Mouse (Mus musculus) monocyte, adult 5-6 weeks (primary cell): ENCODE measurements at regions not wholly inside any gene's neighbourhood (a gene's known extent, or its start where the extent isn't known, plus 50 kb on each side); places are given as distances from the start of the nearest gene placed in this dataset.

Experiments used
- ATAC-seq: fragments of 153-309, 156-312 bp; replicated peaks from 2 replicates; pipeline ENCODE4 v1.8.0; 2017; ENCODE audit warnings: mild to moderate bottlenecking; ENCODE audit not compliant: low TSS enrichment, insufficient number of reproducible peaks, severe bottlenecking, poor library complexity, low FRiP score

DNA sequence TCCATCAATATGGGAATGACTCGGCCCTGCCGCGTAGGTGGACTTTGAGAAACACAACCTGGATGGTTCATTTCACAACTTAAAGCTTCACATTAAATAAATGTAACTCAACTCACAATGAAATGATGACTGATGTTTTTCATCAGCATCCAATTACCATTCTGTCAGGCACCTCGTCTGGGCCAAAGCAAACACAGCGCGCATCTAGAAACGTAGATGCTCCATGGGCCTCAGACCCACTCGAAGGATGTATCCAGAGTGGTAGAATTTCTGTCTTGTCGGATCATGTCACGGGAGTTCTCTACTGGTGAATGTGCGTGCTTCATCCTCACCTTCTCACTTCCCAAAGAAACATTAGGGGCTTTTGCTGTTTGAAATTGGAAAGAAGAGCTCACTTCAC is 127.0 kb upstream of the Lrig3 start:
- ATAC-seq, result no peak

DNA sequence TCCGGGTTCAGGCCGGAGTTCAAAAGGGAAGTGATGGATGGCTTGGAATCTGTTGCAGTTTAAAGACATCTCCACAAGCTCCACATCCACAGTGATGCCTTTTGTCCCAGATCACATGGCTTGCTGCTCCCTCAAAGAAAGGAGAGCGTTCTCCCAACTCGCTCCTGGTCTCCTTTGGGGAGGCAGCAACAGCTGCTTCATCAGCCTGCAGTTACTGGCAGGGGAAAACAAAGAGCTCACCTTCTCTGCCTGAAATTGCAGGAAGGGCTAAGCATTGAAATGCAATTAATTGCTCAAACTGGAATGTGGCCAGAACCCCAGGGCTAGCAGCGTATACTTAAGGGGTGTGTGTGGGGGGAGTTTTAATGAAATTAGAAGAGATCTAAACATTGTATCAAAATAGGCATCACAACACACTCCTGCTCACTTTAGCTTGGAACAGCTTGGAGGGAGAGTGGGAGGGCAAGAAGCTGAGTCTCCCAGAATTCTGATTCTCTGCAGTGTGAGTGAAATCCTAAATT is 126.3 kb upstream of the Lrig3 start:
- no peak for ATAC-seq

DNA sequence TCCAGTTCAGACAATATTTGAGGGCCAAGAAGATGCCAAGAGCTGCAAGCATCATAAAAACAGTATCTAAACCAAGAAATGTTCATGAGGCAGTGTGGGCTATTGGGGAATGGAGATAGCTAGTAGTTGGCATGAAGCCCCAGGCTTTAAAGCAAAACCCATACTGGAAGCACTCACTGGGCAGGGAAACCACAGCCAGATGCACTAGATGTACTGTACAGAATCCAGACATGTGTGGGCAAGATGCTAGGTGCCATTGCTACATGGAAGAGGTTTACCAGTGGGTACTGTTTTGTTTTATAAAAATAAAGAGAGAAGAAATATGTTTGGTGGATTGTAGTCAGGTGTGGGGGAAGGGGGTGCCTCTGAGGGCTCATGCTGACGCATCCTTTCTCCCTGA is 125.6 kb upstream of the Lrig3 start:
- ATAC-seq, result no peak

DNA sequence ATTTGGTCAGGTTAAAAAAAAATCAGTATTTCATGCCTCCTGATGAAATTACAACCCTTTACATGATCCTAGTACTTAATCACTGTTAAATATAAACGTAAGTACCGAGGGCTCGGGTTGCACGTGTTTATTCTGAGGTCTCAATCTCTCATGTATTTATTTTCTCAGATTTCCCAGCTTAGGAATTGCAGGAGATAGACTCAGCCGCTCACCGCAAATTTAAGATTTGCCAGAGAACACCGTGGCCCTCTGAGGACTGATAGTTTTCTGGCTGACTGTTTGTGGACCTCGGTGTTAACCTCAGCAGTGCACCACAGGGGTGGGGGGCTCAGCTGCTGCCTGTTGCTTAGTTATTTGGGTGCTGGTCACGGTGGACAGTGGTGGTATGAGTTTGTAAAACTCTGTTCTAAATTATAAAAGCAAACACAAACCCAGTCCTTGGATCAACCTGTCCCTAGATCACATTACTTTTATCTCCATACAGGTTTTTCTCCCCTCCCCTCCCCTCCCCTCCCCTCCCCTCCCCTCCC is 121.6 kb upstream of the Lrig3 start:
- ATAC-seq, result no peak

DNA sequence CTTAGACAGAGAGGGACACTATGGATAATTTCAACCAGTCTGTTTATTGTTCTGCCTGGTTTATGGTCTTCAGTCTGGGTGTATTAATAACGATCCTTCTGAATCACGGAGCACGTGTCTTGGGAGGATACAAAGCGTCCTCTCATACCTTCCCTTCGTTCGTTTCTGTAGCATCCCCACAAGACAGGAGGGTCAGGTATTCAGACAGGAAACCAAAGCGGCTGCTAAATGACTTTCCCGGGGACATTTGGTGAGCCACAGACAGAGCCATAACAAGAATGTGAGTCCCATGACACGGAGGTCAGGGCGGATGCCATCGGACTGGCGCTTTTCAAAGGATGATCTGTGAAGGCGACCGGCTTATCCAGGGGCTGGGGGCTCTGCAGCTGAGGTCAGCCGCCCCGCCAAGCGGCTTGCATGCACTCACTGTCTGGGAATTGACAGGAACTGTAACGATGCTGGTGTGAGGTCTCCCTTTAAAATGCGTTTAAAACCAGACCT is 120.9 kb upstream of the Lrig3 start:
- ATAC-seq, result no peak

DNA sequence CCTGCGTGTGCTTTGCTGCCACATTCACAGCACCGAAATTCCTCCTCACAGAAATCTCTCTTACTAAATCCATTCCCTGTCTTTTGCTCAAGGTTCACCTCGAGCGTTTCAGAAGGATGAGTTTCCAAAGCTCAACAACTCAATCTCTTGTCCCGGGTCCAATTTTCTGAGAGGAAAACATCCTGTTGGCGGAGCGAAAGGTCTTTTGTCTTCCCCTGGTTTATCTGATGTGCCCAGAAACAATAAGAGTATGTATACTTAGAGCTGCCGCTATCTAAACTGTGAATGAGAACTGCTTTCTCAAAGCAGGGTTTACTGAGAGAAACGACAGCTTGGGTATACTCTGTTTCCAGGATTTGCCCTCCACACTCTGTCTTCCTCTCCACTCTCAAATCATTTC is 115.6 kb upstream of the Lrig3 start:
- ATAC-seq, result no peak

DNA sequence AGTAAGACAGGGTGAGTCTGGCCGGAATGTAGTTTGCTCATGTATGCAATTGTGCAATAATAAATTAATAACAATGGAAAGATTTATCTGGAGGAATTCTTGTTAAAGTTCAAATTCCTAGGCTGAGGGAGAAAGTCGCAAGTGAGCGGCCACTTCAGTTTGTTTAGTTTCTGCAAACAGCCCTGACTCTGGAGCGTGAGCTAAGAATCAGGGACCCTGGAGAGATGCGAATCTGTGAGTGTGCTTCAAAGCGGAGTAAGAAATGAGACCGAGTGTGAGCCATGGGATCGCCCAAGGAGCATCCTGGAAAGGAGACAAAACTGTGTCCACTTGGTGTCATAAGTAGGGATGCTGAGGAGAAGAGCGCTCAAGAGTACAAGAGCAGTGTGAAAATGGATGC is 104.2 kb upstream of the Lrig3 start:
- ATAC-seq, result no peak

DNA sequence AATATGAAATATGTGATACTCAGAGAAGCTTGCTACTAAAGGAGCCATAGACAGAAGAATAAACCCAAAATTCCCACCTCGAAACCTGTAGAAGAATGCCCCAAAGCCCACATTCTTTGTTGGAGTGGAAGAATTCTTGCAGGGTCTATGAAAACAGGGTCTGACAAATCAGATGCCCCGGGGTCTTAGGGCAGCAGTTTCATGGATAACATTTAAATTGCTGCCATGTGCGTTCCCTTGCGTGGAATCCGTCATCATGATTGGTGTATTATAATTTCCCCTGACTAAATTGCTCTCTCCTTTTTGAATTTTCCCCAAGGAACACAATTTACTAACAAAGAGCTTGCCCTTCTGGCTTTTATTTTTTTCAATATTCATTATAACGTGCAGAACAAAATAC is 99.6 kb upstream of the Lrig3 start:
- no peak for ATAC-seq

DNA sequence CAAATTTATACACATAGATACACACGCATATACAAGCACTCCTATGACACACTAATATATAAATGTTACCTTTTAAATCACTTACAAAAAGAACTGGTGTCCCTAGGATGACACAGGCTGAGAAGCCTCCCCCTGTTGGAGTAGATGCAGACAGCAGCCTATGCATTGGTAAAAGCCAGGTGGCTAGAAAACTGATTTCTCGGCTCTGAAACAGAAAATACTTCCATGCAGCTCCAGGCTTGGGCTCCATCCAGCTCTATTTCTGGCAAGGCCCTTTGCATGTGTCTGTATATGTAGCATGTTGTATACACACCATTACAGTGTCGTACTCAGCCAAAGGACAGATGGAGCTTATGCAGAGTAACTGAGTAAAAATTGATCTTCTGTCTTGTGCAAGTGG is 81.4 kb upstream of the Lrig3 start:
- ATAC-seq, result no peak

DNA sequence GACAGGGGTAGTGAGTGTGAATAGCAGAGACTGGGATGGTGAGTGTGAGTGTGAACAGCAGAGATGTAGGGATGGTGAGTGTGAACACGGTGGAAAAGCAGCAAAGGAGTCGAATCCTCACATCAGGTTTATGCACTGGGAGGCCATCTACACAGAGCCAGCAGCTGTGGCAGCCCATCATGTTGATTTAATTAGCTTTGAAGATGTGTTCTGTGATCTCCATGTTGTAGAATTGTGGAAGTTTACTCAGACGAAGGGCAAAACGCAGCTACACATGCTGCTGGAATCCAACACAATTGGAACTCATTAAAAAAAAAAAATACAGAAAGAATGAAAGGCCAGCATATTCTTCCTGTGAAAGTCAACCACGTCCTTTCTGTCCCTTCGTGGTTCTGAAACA is 80.2 kb upstream of the Lrig3 start:
- ATAC-seq, result no peak

DNA sequence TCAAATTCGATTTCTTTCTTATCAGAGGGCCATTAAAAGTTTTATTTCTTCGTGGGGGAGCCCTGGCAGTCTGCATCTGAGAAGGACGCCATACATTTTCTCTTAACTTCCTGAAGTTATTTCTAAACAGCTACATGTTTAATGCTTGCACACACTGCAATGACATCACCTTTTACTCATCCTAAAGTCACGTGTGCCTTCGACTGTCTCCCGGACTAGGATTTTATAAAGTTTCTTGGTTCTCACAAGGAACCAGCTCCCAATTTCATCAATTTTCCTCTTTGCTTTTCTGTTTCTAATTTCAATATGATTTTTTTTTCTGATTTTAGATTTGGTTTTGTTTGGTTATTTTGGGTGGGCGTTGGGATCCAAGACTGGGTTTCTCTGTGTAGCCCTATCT is 73.8 kb upstream of the Lrig3 start:
- no peak for ATAC-seq

DNA sequence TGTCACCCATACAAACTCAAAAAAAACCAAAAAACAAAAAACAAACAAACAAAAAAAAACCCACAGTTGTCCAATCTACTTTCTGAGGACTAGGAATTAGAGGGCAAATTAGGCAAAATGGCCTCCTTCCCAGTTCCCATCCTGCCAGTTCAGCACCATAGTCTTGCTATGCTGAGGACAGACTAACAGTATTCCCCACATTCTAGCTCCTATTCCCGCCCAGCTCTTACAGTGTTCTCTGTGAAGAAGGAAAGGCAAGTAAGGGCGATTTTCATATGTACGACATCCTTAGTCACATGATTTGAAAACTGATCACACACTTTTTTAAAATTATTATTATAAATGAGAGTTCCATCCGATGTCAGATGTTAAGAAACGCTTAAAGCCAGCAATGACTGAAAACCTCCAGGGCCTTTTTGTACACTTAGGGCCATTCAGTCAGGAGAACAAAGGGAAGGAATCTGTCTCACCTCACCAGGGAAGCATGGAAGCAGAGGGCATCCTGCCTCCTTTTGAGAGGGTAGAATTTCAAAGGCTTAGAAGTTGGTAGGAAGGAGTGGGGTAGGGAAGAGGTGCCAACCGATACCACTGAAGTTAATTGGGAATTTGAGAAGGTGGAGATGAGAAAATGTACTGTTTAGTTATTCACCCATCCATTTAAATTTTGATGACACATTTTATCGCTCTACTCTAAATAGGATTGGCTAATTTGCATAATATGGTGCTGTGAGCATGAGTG is 70.1 kb upstream of the Lrig3 start:
- ATAC-seq, result no peak

DNA sequence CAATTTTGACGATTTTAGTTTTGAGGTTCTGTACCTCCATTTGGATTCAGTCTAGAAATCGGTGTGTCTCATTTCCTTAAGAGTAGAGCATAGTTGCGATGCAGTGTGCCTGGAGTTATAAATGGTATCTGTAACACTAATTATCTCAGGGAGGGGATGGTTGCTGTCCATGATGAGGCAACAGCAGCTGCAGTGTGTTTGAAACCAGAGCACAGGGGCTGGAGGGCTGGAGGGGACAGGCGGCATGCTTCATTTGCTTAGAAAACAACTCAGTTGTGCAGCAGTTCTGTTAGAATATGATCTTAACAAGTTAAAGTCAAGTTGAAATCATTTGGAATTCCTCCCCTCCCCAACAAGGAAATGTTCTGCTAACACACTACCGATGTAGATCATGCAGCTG is 69.3 kb upstream of the Lrig3 start:
- no peak for ATAC-seq

DNA sequence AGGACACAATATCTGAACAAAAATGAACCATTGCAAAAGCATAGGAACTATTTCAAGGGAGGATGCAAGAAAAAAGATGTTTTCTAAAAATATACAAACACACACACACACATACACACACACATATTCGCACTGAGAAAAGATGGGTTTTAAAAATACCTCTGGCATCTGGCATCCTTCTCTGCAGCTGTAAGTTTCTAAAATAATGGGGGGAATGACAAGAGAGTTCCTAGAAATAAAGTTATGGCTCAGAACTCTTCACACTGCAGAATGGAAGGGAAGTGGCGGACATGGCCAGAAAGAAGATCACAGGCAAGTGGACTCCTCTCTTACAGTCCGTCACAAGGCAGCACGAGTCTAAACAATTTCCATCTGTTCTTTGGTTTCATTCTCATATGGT is 66.5 kb upstream of the Lrig3 start:
- ATAC-seq, result no peak

DNA sequence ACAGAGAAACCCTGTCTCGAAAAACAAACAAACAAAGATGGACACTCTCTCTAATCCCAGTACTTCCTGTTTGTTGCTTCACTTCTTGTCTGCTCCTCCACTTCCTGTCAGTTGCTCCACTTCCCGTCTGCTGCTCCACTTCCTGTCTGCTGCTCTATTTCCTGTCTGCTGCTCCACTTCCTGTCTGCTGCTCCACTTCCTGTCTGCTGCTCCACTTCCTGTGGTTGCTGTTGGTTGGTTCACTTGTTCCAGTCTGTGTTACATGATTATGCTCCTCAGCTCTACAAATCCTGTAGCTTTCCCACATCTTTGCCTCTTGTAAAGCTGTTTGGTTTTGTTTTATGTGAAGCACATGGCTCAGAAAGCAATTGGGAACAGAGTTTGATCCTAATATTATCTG is 65.4 kb upstream of the Lrig3 start:
- ATAC-seq, result no peak

DNA sequence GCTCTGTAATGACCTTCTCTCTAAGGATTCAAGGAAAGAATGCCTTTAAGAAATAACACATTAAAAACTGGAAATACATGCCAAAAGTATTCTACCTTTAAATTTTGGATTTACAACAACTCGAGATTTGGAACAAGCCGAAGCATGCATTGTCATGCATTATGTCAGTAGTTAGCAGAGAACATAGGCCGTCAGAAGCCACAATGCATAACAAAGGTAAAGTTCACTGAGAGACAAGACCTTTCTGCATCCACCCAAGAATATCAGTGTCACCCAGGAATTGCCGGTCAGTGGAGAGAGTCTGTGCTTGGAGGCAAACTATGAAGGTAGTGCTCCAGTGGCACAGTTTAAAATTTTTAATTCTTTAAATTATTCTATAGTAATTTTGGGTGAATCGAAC is 63.3 kb upstream of the Lrig3 start:
- no peak for ATAC-seq

DNA sequence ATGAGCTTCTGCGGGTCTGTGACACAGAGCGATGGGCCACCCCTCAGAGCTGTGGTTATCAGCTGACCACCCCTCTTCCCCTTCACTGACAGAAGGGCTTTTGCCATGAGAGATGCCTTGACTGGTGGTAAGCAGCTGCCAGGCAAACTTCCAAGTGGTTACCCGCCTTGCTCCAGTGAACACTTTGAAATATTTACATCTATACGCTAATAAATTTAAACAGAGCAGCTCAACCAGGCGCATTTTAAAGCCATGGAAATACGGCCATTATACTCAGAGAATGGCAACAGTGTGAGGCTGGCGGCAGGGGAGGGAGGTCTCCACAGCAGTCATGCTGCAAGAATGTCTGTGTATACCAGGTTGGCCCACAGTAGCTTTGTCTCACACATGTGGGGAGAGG is 53.8 kb upstream of the Lrig3 start:
- ATAC-seq, result no peak
